Mouse (Mus musculus): ENCODE results near the gene Krt80. TPM values are rescaled to one million over a fixed set of nuclear protein-coding genes. Genes with fewer than 3 reads are reported as not detected.

Gene Krt80
- polyA plus RNA-seq, 1 experiment from 2014 or later: 0.05 TPM

GRCm38 (mm10) chr15:101364425-101364824, 5.5 kb downstream of the Krt80 start:
- H3K27me3 ChIP-seq: no peaks in the 10 kb centered on the region; the same call in 1 of the 2 replicates
- H3K4me1 ChIP-seq: no peaks in the 10 kb centered on the region
- 77% methylated on average over 6 of the region's 6 CpGs for WGBS
- H3K4me2 ChIP-seq: no peak overlapping the region
- H3K9me3 ChIP-seq (replicated peaks): no peaks in the 10 kb centered on the region
- H3K27ac ChIP-seq: no peak overlapping the region
- H3K36me3 ChIP-seq (ENCODE audit: poor library complexity, severe bottlenecking): no peaks in the 10 kb centered on the region
- no peak overlapping the region for H3K4me3 ChIP-seq
- ATAC-seq: no peak
- H3K9ac ChIP-seq: no peak overlapping the region

DNA sequence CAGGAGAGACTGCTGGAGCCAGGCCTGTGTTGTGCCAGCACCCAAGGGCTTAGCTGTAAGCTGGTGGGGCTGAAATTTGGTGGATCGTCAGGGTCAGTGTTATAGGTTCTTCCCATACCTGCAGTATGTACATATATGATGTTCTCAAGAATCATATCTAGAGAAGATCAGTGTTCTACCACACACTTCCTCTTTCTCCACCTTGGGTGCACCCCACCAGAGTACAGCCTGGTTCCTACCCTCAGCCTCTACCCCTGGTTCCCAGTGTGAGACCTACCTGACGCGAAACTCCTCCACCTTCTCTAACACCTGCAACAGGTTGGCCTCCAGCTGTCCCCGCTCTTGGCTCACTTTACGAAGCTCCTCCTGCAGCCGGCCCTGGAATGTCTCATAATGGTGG, 6.0 kb downstream of the Krt80 start:
- H3K27me3 ChIP-seq: no peaks in the 10 kb centered on the region; the same call in 1 of the 2 replicates
- no peak for ATAC-seq
- 92% methylated on average over 6 of the region's 6 CpGs for WGBS
- H3K4me1 ChIP-seq: no peaks in the 10 kb centered on the region
- no peak overlapping the region for H3K9ac ChIP-seq
- H3K4me3 ChIP-seq: no peak overlapping the region
- H3K36me3 ChIP-seq (ENCODE audit: poor library complexity, severe bottlenecking): no peaks in the 10 kb centered on the region
- H3K4me2 ChIP-seq: no peak overlapping the region
- H3K9me3 ChIP-seq (replicated peaks): no peaks in the 10 kb centered on the region
- H3K27ac ChIP-seq: no peak overlapping the region

GRCm38 (mm10) chr15:101362393-101363010, 7.5 kb downstream of the Krt80 start:
- 74% methylated on average over 4 of the region's 4 CpGs for WGBS

GRCm38 (mm10) chr15:101355382-101355786, 14.6 kb downstream of the Krt80 start:
- Histone ChIP-seq H3K4me3 (no peak overlapping the region), H3K27me3 (no peaks in the 10 kb centered on the region), H3K36me3 (ENCODE audit: poor library complexity, severe bottlenecking) (no peaks in the 10 kb centered on the region), H3K4me1 (no peaks in the 10 kb centered on the region), H3K9ac (no peak overlapping the region), H3K4me2 (no peak overlapping the region), H3K27ac (no peak overlapping the region), H3K9me3 (replicated peaks) (no peaks in the 10 kb centered on the region)
- no peak for ATAC-seq
- 82% methylated on average over 4 of the region's 4 CpGs for WGBS

More at GRCm38 (mm10) chr15:101362393-101363010, 7.5 kb downstream of the Krt80 start:
- no peaks in the 10 kb centered on the region for H3K9me3 ChIP-seq (replicated peaks)
- no peaks in the 10 kb centered on the region for H3K36me3 ChIP-seq (ENCODE audit: poor library complexity, severe bottlenecking)
- no peaks in the 10 kb centered on the region; the same call in 1 of the 2 replicates for H3K27me3 ChIP-seq
- no peak overlapping the region for H3K4me3 ChIP-seq
- H3K27ac ChIP-seq: no peak overlapping the region
- no peak for ATAC-seq
- H3K4me1 ChIP-seq: no peaks in the 10 kb centered on the region
- H3K9ac ChIP-seq: no peak overlapping the region
- H3K4me2 ChIP-seq: no peak overlapping the region

DNA sequence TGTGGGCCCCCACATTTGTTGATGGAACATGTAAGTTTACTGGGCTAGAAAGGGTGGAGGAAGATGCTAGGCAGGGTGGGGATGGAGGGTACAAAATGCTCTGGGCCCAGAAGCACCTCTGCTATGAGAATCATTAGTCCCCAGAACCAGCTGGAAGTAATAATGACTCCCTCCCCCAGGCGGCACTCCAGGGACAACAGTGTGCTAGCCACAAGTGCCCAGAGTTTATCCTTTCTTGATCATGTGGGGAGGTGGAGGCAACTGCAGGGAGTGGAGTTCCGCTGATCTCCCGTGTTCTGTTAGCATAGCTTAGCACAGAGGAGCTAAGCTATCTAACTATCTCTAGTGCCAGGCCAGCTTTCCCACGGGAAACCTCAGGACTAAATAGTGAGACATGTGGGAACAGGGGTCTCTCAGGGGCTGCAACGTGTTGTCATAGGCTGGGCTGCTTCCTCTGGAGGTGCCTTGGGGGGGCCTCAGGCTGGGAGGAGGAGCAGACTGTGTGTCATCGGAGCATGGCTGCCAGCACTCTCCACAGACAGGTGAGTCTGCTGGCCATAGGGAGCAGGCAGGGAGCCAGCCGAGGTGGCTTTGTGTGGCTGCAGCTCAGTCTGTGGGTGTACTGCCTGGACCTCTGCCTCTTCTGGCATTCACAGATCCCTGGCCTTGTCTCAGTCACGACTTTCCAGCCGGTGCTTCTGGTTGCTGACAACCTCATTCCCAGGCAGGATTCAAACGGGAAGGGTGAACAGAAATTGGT, 17.1 kb downstream of the Krt80 start:
- H3K4me1 ChIP-seq: no peaks in the 10 kb centered on the region
- H3K9ac ChIP-seq: no peak overlapping the region
- no peaks in the 10 kb centered on the region for H3K27me3 ChIP-seq
- WGBS: 53% methylated on average over 10 of the region's 10 CpGs
- H3K36me3 ChIP-seq (ENCODE audit: poor library complexity, severe bottlenecking): no peaks in the 10 kb centered on the region
- ATAC-seq: no peak
- no peak overlapping the region for H3K4me2 ChIP-seq
- no peak overlapping the region for H3K4me3 ChIP-seq
- H3K27ac ChIP-seq: no peak overlapping the region
- no peaks in the 10 kb centered on the region for H3K9me3 ChIP-seq (replicated peaks)

GRCm38 (mm10) chr15:101352047-101352446, 17.9 kb downstream of the Krt80 start:
- no peaks in the 10 kb centered on the region for H3K4me1 ChIP-seq
- no peaks in the 10 kb centered on the region for H3K9me3 ChIP-seq (replicated peaks)
- no peak overlapping the region for H3K9ac ChIP-seq
- no peak for ATAC-seq
- H3K27ac ChIP-seq: no peak overlapping the region
- WGBS: 72% methylated on average over 13 of the region's 13 CpGs
- no peak overlapping the region for H3K4me2 ChIP-seq
- H3K27me3 ChIP-seq: no peaks in the 10 kb centered on the region
- no peak overlapping the region for H3K4me3 ChIP-seq
- H3K36me3 ChIP-seq (ENCODE audit: poor library complexity, severe bottlenecking): no peaks in the 10 kb centered on the region

- Histone ChIP-seq H3K27me3 (no peaks in the 10 kb centered on the region), H3K36me3 (ENCODE audit: poor library complexity, severe bottlenecking) (no peaks in the 10 kb centered on the region), H3K9me3 (replicated peaks) (no peaks in the 10 kb centered on the region), H3K4me2 (no peak overlapping the region), H3K9ac (no peak overlapping the region), H3K4me1 (peaks cover 6% of the 10 kb centered on the region), H3K27ac (no peak overlapping the region), H3K4me3 (no peak overlapping the region)
- 74% methylated on average over 5 of the region's 5 CpGs for WGBS
- no peak for ATAC-seq
These were observed 28.0 kb downstream of the Krt80 start for GRCm38 (mm10) chr15:101341797-101342515.

DNA sequence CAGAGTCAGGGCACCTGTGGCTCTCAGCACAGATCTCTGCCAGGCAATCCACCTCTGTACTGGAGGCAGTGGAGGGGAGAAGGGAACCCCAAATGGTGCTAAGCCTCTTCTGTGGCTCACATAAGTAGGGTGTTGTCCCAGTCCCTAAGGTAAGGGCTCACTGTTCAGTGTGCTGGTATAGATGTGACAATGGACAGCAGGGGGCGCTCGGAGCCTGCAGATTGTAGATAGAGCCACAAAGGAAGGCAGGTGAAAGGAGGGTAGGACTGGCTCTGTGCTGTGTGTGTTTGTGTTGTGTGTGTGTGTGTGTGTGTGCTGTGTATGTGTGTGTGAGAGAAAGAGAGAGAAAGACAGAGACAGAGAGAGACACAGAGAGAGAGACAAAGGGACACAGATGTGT, 30.4 kb downstream of the Krt80 start:
- Histone ChIP-seq H3K4me1 (peaks cover 6% of the 10 kb centered on the region), H3K27ac (no peak overlapping the region), H3K9me3 (replicated peaks) (no peaks in the 10 kb centered on the region), H3K9ac (no peak overlapping the region), H3K27me3 (0 out of 2 replicates have a peak, but pooled peaks cover 4% of the 10 kb centered on the region), H3K36me3 (ENCODE audit: poor library complexity, severe bottlenecking) (no peaks in the 10 kb centered on the region), H3K4me3 (no peak overlapping the region), H3K4me2 (no peak overlapping the region)
- peak; percentile 95 for ATAC-seq
- 3% methylated on average over 2 of the region's 2 CpGs for WGBS

- ATAC-seq: no peak
- Histone ChIP-seq H3K4me2 (no peak overlapping the region), H3K4me1 (peaks cover 6% of the 10 kb centered on the region), H3K27me3 (0 out of 2 replicates have a peak, but pooled peaks cover 4% of the 10 kb centered on the region), H3K27ac (no peak overlapping the region), H3K36me3 (ENCODE audit: poor library complexity, severe bottlenecking) (no peaks in the 10 kb centered on the region), H3K9me3 (replicated peaks) (no peaks in the 10 kb centered on the region), H3K9ac (no peak overlapping the region), H3K4me3 (no peak overlapping the region)
- WGBS: 83% methylated on average over 4 of the region's 4 CpGs
These were observed 31.6 kb downstream of the Krt80 start for GRCm38 (mm10) chr15:101338359-101338758.

- Histone ChIP-seq H3K9me3 (replicated peaks) (no peaks in the 10 kb centered on the region), H3K4me1 (peaks cover 6% of the 10 kb centered on the region), H3K27me3 (0 out of 2 replicates have a peak, but pooled peaks cover 4% of the 10 kb centered on the region), H3K27ac (no peak overlapping the region), H3K36me3 (ENCODE audit: poor library complexity, severe bottlenecking) (no peaks in the 10 kb centered on the region), H3K9ac (no peak overlapping the region), H3K4me2 (no peak overlapping the region), H3K4me3 (no peak overlapping the region)
- no peak for ATAC-seq
- 54% methylated on average over 24 of the region's 24 CpGs for WGBS
These were observed 33.3 kb downstream of the Krt80 start for GRCm38 (mm10) chr15:101336474-101337174.

GRCm38 (mm10) chr15:101333648-101334047, 36.3 kb downstream of the Krt80 start:
- 0 out of 2 replicates have a peak, but pooled peaks cover 4% of the 10 kb centered on the region for H3K27me3 ChIP-seq
- 60% methylated on average over 4 of the region's 4 CpGs for WGBS

More at GRCm38 (mm10) chr15:101333648-101334047, 36.3 kb downstream of the Krt80 start:
- H3K9me3 ChIP-seq (replicated peaks): no peaks in the 10 kb centered on the region
- ATAC-seq: no peak
- H3K27ac ChIP-seq: no peak overlapping the region
- no peak overlapping the region for H3K9ac ChIP-seq
- H3K4me2 ChIP-seq: no peak overlapping the region
- H3K4me1 ChIP-seq: no peaks in the 10 kb centered on the region
- no peaks in the 10 kb centered on the region for H3K36me3 ChIP-seq (ENCODE audit: poor library complexity, severe bottlenecking)
- H3K4me3 ChIP-seq: no peak overlapping the region
